Mouse (Mus musculus): Measurements from ENCODE around the gene Rap1a. TPM values are rescaled to one million over a fixed set of nuclear protein-coding genes. Genes with fewer than 3 reads are reported as not detected.

The Rap1a gene
- total and polyA plus RNA-seq, 2 experiments from 2014 or later: 17.8 to 91.0 TPM

DNA sequence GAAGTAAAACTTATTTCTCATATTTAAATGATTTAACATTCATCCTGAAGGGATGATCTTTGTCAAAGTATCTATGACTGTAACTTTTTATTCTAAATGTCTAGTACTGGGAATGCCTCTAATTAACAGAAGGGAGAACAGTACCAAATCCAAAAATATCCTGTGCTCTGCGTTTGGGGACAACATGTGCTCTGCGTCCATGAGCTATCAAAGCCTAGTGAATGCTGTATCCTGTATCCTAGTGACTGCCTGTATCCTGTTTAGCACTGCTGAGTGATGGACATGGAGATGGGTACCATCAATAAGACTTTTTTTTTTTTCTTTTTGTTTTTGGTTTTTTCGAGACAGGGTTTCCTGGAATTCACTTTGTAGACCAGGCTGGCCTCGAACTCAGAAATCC lies 42.5 kb downstream of the Rap1a start:
- TF ChIP-seq CTCF (IDR thresholded peaks at IDR 0.05; ENCODE audit: low read depth): no peak
- no peak for TF ChIP-seq EP300 (IDR thresholded peaks at IDR 0.05; ENCODE audit: low read depth)

DNA sequence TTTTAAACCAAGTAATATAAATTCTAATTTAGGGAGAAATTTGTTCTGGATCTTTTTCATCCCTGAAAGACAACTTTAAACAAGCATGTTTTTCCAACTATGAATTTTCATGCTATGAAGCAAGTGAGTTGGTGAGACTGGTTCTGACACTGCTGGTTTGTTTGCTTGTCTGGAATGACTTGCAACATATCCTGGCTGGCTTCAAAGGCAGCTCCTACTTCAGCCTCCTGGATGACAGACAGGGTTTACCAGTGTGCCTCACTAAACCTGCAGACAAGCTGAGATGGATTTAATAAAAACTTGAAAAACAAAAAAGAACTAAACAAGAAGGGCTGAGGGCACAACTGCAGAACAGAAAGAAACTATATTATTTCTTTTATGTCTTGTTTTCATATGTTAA lies 43.0 kb downstream of the Rap1a start:
- no peak for ATAC-seq (ENCODE audit: insufficient read depth, low read depth)
- Histone ChIP-seq H3K9ac (replicated peaks; ENCODE audit: low read depth, low read length) (0 out of 2 replicates have a peak overlapping the region, but pooled peaks have one; percentile 20), H3K36me3 (replicated peaks; ENCODE audit: control insufficient read depth, insufficient read depth, low read length) (no peaks in the 10 kb centered on the region), H3K4me1 (ENCODE audit: control insufficient read depth, insufficient read depth) (peaks cover 31% of the 10 kb centered on the region), H3K27me3 (ENCODE audit: control insufficient read depth, insufficient read depth, low read length) (no peaks in the 10 kb centered on the region), H3K4me2 (ENCODE audit: low read depth, low read length) (no peak overlapping the region), H3K27ac (ENCODE audit: low read depth) (0 out of 2 replicates have a peak overlapping the region, but pooled peaks have one; percentile 3), H3K4me3 (ENCODE audit: low read depth, low read length) (no peak overlapping the region), H3K9me3 (replicated peaks; ENCODE audit: control insufficient read depth, low read length) (no peaks in the 10 kb centered on the region)
- no peak for DNase-seq (ENCODE audit: low spot score)
- TF ChIP-seq CTCF (IDR thresholded peaks at IDR 0.05; ENCODE audit: low read depth): no peak
- TF ChIP-seq EP300 (IDR thresholded peaks at IDR 0.05; ENCODE audit: low read depth): no peak

More for the DNA sequence above, 42.5 kb downstream of the Rap1a start:
- H3K36me3 ChIP-seq (replicated peaks; ENCODE audit: control insufficient read depth, insufficient read depth, low read length): no peaks in the 10 kb centered on the region
- peaks cover 37% of the 10 kb centered on the region for H3K4me1 ChIP-seq (ENCODE audit: control insufficient read depth, insufficient read depth)
- no peak overlapping the region for H3K27ac ChIP-seq (ENCODE audit: low read depth)
- no peak overlapping the region for H3K9ac ChIP-seq (replicated peaks; ENCODE audit: low read depth, low read length)
- H3K4me2 ChIP-seq (ENCODE audit: low read depth, low read length): no peak overlapping the region
- ATAC-seq (ENCODE audit: insufficient read depth, low read depth) (no peak; the same call in 1 of the 2 replicates), DNase-seq (ENCODE audit: low spot score) (no peak)
- H3K27me3 ChIP-seq (ENCODE audit: control insufficient read depth, insufficient read depth, low read length): no peaks in the 10 kb centered on the region
- no peak overlapping the region for H3K4me3 ChIP-seq (ENCODE audit: low read depth, low read length)
- 46% methylated on average over 4 of the region's 4 CpGs for WGBS
- no peaks in the 10 kb centered on the region for H3K9me3 ChIP-seq (replicated peaks; ENCODE audit: control insufficient read depth, low read length)

DNA sequence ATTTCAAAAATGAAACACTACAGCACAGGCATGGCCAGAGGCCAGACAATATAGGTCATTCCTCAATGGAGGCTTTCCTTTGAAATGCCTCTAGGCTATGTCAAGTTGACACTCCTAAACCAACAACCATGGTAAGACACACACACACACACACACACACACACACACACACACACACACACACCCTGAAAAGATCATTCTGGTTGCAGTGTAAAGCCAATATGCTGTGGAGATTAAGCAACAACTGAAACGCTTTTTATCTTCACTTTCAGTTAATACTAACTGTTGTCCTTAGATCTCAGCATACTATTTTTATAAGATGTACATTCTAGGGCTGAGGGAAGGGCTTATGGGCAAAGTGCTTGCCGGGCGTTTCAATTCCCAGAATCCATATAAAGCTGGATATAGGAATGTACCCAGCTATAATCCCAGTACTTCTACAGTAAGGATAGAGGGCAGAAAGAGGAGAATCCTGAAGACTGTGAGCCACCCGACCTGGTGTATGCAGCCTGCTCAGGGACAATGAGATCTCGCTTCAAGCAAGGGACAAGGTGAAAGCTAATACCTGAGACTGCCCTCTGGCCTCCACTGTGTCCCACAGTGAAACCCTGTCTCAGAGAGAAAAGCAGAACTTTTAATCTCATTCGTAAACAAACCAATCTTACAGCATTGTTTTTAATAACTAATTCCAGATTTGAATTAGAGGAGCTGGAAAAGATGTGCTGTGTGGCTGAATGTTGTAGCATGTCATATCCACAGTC lies 43.6 kb downstream of the Rap1a start:
- no peak for ATAC-seq (ENCODE audit: insufficient read depth, low read depth)
- Histone ChIP-seq H3K4me2 (ENCODE audit: low read depth, low read length) (no peak overlapping the region), H3K9ac (replicated peaks; ENCODE audit: low read depth, low read length) (no peak overlapping the region), H3K4me3 (ENCODE audit: low read depth, low read length) (no peak overlapping the region), H3K9me3 (replicated peaks; ENCODE audit: control insufficient read depth, low read length) (no peaks in the 10 kb centered on the region), H3K27me3 (ENCODE audit: control insufficient read depth, insufficient read depth, low read length) (no peaks in the 10 kb centered on the region), H3K27ac (ENCODE audit: low read depth) (0 out of 2 replicates have a peak overlapping the region, but pooled peaks have one; percentile 3), H3K36me3 (replicated peaks; ENCODE audit: control insufficient read depth, insufficient read depth, low read length) (no peaks in the 10 kb centered on the region), H3K4me1 (ENCODE audit: control insufficient read depth, insufficient read depth) (peaks cover 30% of the 10 kb centered on the region)
- no peak for DNase-seq (ENCODE audit: low spot score)
- WGBS: 75% methylated on average over 6 of the region's 6 CpGs
- TF ChIP-seq CTCF (IDR thresholded peaks at IDR 0.05; ENCODE audit: low read depth) (no peak), EP300 (IDR thresholded peaks at IDR 0.05; ENCODE audit: low read depth) (no peak)

DNA sequence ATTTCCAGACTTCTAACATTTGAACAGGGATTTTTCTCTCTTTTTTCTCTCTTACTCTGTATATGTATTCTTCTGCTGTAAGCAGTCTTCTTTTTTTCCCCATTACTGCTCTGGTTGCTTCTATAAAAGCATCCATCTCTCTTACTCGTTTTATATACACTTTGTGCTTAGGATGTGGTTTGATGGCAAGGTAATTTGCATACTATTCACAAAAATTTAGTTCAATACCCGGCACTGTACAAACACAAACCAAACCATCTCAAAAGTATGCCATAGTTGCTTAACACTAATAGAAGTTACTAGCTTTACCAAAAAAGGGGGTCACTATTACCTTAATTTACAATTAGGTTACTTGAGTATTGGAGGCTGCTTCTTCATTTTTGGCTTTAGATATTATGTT lies 44.6 kb downstream of the Rap1a start:
- DNase-seq (ENCODE audit: low spot score) (no peak), ATAC-seq (ENCODE audit: insufficient read depth, low read depth) (no peak)
- Histone ChIP-seq H3K36me3 (replicated peaks; ENCODE audit: control insufficient read depth, insufficient read depth, low read length) (no peaks in the 10 kb centered on the region), H3K9ac (replicated peaks; ENCODE audit: low read depth, low read length) (no peak overlapping the region), H3K9me3 (replicated peaks; ENCODE audit: control insufficient read depth, low read length) (no peaks in the 10 kb centered on the region), H3K27me3 (ENCODE audit: control insufficient read depth, insufficient read depth, low read length) (no peaks in the 10 kb centered on the region), H3K27ac (ENCODE audit: low read depth) (no peak overlapping the region), H3K4me1 (ENCODE audit: control insufficient read depth, insufficient read depth) (peaks cover 30% of the 10 kb centered on the region), H3K4me2 (ENCODE audit: low read depth, low read length) (no peak overlapping the region), H3K4me3 (ENCODE audit: low read depth, low read length) (no peak overlapping the region)
- TF ChIP-seq CTCF (IDR thresholded peaks at IDR 0.05; ENCODE audit: low read depth) (no peak), EP300 (IDR thresholded peaks at IDR 0.05; ENCODE audit: low read depth) (no peak)
- WGBS: 67% methylated on average over 2 of the region's 2 CpGs

DNA sequence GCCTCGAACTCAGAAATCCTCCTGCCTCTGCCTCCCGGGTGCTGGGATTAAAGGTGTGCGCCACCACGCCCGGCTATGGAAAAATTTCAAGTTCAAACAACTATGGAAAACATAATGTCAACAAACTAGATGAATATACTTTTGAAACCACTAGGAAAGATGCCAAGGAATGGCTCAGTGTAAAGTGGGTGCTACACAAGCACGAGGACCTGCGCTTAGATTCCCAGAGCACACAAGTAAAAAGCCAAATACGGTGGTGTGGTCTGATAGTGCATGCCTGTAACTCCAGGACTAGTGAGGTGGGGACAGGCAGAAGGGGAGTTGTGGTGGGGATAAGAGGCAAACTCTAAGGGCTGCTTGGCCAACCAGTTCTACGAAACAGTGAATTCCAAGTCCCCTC lies 46.0 kb downstream of the Rap1a start:
- Histone ChIP-seq H3K36me3 (replicated peaks; ENCODE audit: control insufficient read depth, insufficient read depth, low read length) (no peaks in the 10 kb centered on the region), H3K4me3 (ENCODE audit: low read depth, low read length) (no peak overlapping the region), H3K4me2 (ENCODE audit: low read depth, low read length) (no peak overlapping the region), H3K27ac (ENCODE audit: low read depth) (no peak overlapping the region), H3K27me3 (ENCODE audit: control insufficient read depth, insufficient read depth, low read length) (no peaks in the 10 kb centered on the region), H3K9ac (replicated peaks; ENCODE audit: low read depth, low read length) (no peak overlapping the region), H3K4me1 (ENCODE audit: control insufficient read depth, insufficient read depth) (peaks cover 30% of the 10 kb centered on the region), H3K9me3 (replicated peaks; ENCODE audit: control insufficient read depth, low read length) (no peaks in the 10 kb centered on the region)
- TF ChIP-seq EP300 (IDR thresholded peaks at IDR 0.05; ENCODE audit: low read depth) (no peak), CTCF (IDR thresholded peaks at IDR 0.05; ENCODE audit: low read depth) (no peak)
- WGBS: 80% methylated on average over 9 of the region's 9 CpGs
- DNase-seq (ENCODE audit: low spot score) (no peak), ATAC-seq (ENCODE audit: insufficient read depth, low read depth) (0 out of 2 replicates have a peak, but pooled peaks have one; percentile 51)

Data from heart, postnatal 0 days (tissue).